Mouse (Mus musculus) cerebellum, adult 2 months (tissue): ENCODE measurements around the gene Zbtb39.

Source experiments
- CTCF ChIP-seq: fragments of 200-500 bp; IDR thresholded peaks from 2 replicates; pipeline ENCODE4 v1.5.1; 2011; ENCODE audit warnings: low read depth, mild to moderate bottlenecking, control low read depth, low read length, moderate library complexity, borderline replicate concordance; ENCODE audit not compliant: insufficient read depth
- POLR2A ChIP-seq: fragments of 200-500 bp; IDR thresholded peaks from 2 replicates; pipeline ENCODE4 v1.6.1; 2011; ENCODE audit warnings: low read length, control low read depth, borderline replicate concordance; ENCODE audit not compliant: insufficient read depth

DNA sequence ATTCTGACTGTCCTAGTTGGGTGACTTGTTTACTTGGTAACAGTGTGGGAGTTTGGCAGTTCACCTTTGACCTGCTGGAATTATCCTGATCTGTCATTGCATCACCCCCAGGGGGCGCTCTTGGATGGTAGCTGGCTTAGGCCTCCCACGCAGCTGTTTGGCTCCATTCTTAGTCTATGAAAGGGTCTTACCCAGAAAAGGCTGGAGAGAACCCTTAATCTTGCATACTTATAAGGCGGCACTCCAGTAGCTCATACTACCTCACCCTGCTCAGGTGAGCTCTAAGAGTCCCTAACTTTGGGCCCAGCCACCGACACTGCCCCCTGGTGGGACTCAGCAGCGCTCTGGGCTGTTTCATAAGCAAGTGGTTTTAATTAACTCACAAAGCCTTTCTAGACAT lies 5.3 kb downstream of the Zbtb39 start:
- TF ChIP-seq CTCF, result peak; percentile 38; the same call in 1 of the 2 replicates
- TF ChIP-seq POLR2A, result no peak
